Mouse (Mus musculus): ENCODE measurements around the gene Arpin. TPM values are rescaled to one million over a fixed set of nuclear protein-coding genes. Genes with fewer than 3 reads are reported as not detected.
A peak's percentile ranks its signal among the peaks of the same experiment; 100 is the strongest.

The Arpin gene
- polyA plus RNA-seq, 1 experiment from 2014 or later, result 29.4 TPM

GRCm38 (mm10) chr7:79892576-79893428 is 42.4 kb downstream of the Arpin start:
- WGBS, result 60% methylated on average over 6 of the region's 6 CpGs

GRCm38 (mm10) chr7:79890436-79891221 is 44.5 kb downstream of the Arpin start:
- no peak for ATAC-seq (ENCODE audit: insufficient number of reproducible peaks, insufficient read depth, low FRiP score, low read depth)
- Histone ChIP-seq H3K27me3 (ENCODE audit: control insufficient read depth, insufficient read depth, low read length) (no peaks in the 10 kb centered on the region), H3K4me1 (ENCODE audit: control insufficient read depth in 2 of 2, insufficient read depth in 2 of 2, low read length in 2 of 2) (peaks cover 14 to 27% of the 10 kb centered on the region in 2 experiments), H3K9me3 (ENCODE audit: control insufficient read depth, low read length) (no peaks in the 10 kb centered on the region), H3K4me2 (ENCODE audit: low read length) (no peak overlapping the region), H3K36me3 (ENCODE audit: control insufficient read depth, insufficient read depth, low read length) (peaks cover 19% of the 10 kb centered on the region), H3K4me3 (ENCODE audit: control insufficient read depth in 1 of 2, insufficient read depth in 1 of 2, low read depth in 1 of 2, low read length in 2 of 2) (no peak overlapping the region), H3K9ac (ENCODE audit: low read length) (no peak overlapping the region), H3K27ac (replicated peaks in 1 of 2; ENCODE audit: control insufficient read depth in 1 of 2, insufficient read depth in 1 of 2, low read depth in 2 of 2, low read length in 2 of 2) (0 out of 4 replicates have a peak overlapping the region, but pooled peaks of 1 of the 2 experiments have one; percentile 14)
- 73% methylated on average over 15 of the region's 15 CpGs for WGBS

More at GRCm38 (mm10) chr7:79892576-79893428, 42.4 kb downstream of the Arpin start:
- Histone ChIP-seq H3K4me1 (ENCODE audit: control insufficient read depth in 2 of 2, insufficient read depth in 2 of 2, low read length in 2 of 2) (peaks cover 11 to 27% of the 10 kb centered on the region in 2 experiments), H3K4me3 (ENCODE audit: control insufficient read depth in 1 of 2, insufficient read depth in 1 of 2, low read depth in 1 of 2, low read length in 2 of 2) (no peak overlapping the region), H3K27me3 (ENCODE audit: control insufficient read depth, insufficient read depth, low read length) (no peaks in the 10 kb centered on the region), H3K4me2 (ENCODE audit: low read length) (no peak overlapping the region), H3K9me3 (ENCODE audit: control insufficient read depth, low read length) (no peaks in the 10 kb centered on the region), H3K27ac (replicated peaks in 1 of 2; ENCODE audit: control insufficient read depth in 1 of 2, insufficient read depth in 1 of 2, low read depth in 2 of 2, low read length in 2 of 2) (no peak overlapping the region), H3K9ac (ENCODE audit: low read length) (no peak overlapping the region; the same call in 1 of the 2 replicates), H3K36me3 (ENCODE audit: control insufficient read depth, insufficient read depth, low read length) (peaks cover 24% of the 10 kb centered on the region)
- no peak for ATAC-seq (ENCODE audit: insufficient number of reproducible peaks, insufficient read depth, low FRiP score, low read depth)

GRCm38 (mm10) chr7:79888603-79889002 is 46.6 kb downstream of the Arpin start:
- H3K4me2 ChIP-seq (ENCODE audit: low read length), result no peak overlapping the region
- no peaks in the 10 kb centered on the region for H3K27me3 ChIP-seq (ENCODE audit: control insufficient read depth, insufficient read depth, low read length)
- WGBS, result 80% methylated on average over 9 of the region's 9 CpGs
- no peaks in the 10 kb centered on the region for H3K9me3 ChIP-seq (ENCODE audit: control insufficient read depth, low read length)
- H3K9ac ChIP-seq (ENCODE audit: low read length), result no peak overlapping the region
- peaks cover 19% of the 10 kb centered on the region for H3K36me3 ChIP-seq (ENCODE audit: control insufficient read depth, insufficient read depth, low read length)
- H3K27ac ChIP-seq (replicated peaks in 1 of 2; ENCODE audit: control insufficient read depth in 1 of 2, insufficient read depth in 1 of 2, low read depth in 2 of 2, low read length in 2 of 2), result no peak overlapping the region
- peaks cover 14 to 27% of the 10 kb centered on the region in 2 experiments for H3K4me1 ChIP-seq (ENCODE audit: control insufficient read depth in 2 of 2, insufficient read depth in 2 of 2, low read length in 2 of 2)
- no peak overlapping the region for H3K4me3 ChIP-seq (ENCODE audit: control insufficient read depth in 1 of 2, insufficient read depth in 1 of 2, low read depth in 1 of 2, low read length in 2 of 2)
- no peak for ATAC-seq (ENCODE audit: insufficient number of reproducible peaks, insufficient read depth, low FRiP score, low read depth)

- H3K4me1 ChIP-seq (ENCODE audit: control insufficient read depth in 2 of 2, insufficient read depth in 2 of 2, low read length in 2 of 2), result peaks cover 0 to 3% of the 10 kb centered on the region in 2 experiments; a peak in 2 of 4 replicates
- no peak for ATAC-seq (ENCODE audit: insufficient number of reproducible peaks, insufficient read depth, low FRiP score, low read depth)
- H3K4me2 ChIP-seq (ENCODE audit: low read length), result no peak overlapping the region
- H3K27ac ChIP-seq (replicated peaks in 1 of 2; ENCODE audit: control insufficient read depth in 1 of 2, insufficient read depth in 1 of 2, low read depth in 2 of 2, low read length in 2 of 2), result no peak overlapping the region
- no peak overlapping the region for H3K4me3 ChIP-seq (ENCODE audit: control insufficient read depth in 1 of 2, insufficient read depth in 1 of 2, low read depth in 1 of 2, low read length in 2 of 2)
- 87% methylated on average over 7 of the region's 7 CpGs for WGBS
- no peaks in the 10 kb centered on the region for H3K27me3 ChIP-seq (ENCODE audit: control insufficient read depth, insufficient read depth, low read length)
- H3K9me3 ChIP-seq (ENCODE audit: control insufficient read depth, low read length), result no peaks in the 10 kb centered on the region
- H3K36me3 ChIP-seq (ENCODE audit: control insufficient read depth, insufficient read depth, low read length), result peaks cover 27% of the 10 kb centered on the region
- no peak overlapping the region for H3K9ac ChIP-seq (ENCODE audit: low read length)
Measured at GRCm38 (mm10) chr7:79883613-79884334, 51.4 kb downstream of the Arpin start.

- Histone ChIP-seq H3K27me3 (ENCODE audit: control insufficient read depth, insufficient read depth, low read length) (no peaks in the 10 kb centered on the region), H3K4me3 (ENCODE audit: control insufficient read depth in 1 of 2, insufficient read depth in 1 of 2, low read depth in 1 of 2, low read length in 2 of 2) (no peak overlapping the region), H3K9ac (ENCODE audit: low read length) (no peak overlapping the region), H3K27ac (replicated peaks in 1 of 2; ENCODE audit: control insufficient read depth in 1 of 2, insufficient read depth in 1 of 2, low read depth in 2 of 2, low read length in 2 of 2) (no peak overlapping the region), H3K4me2 (ENCODE audit: low read length) (no peak overlapping the region), H3K36me3 (ENCODE audit: control insufficient read depth, insufficient read depth, low read length) (peaks cover 23% of the 10 kb centered on the region), H3K9me3 (ENCODE audit: control insufficient read depth, low read length) (no peaks in the 10 kb centered on the region), H3K4me1 (ENCODE audit: control insufficient read depth in 2 of 2, insufficient read depth in 2 of 2, low read length in 2 of 2) (peaks cover 0 to 3% of the 10 kb centered on the region in 2 experiments; a peak in 2 of 4 replicates)
- no peak for ATAC-seq (ENCODE audit: insufficient number of reproducible peaks, insufficient read depth, low FRiP score, low read depth)
- 92% methylated on average over 6 of the region's 6 CpGs for WGBS
Measured at GRCm38 (mm10) chr7:79881901-79882300, 53.3 kb downstream of the Arpin start.

- ATAC-seq (ENCODE audit: insufficient number of reproducible peaks, insufficient read depth, low FRiP score, low read depth), result no peak
- WGBS, result 27% methylated on average over 3 of the region's 3 CpGs
- Histone ChIP-seq H3K27ac (replicated peaks in 1 of 2; ENCODE audit: control insufficient read depth in 1 of 2, insufficient read depth in 1 of 2, low read depth in 2 of 2, low read length in 2 of 2) (no peak overlapping the region), H3K9ac (ENCODE audit: low read length) (no peak overlapping the region), H3K27me3 (ENCODE audit: control insufficient read depth, insufficient read depth, low read length) (no peaks in the 10 kb centered on the region), H3K4me2 (ENCODE audit: low read length) (no peak overlapping the region), H3K36me3 (ENCODE audit: control insufficient read depth, insufficient read depth, low read length) (peaks cover 23% of the 10 kb centered on the region), H3K4me1 (ENCODE audit: control insufficient read depth in 2 of 2, insufficient read depth in 2 of 2, low read length in 2 of 2) (no peaks in the 10 kb centered on the region), H3K9me3 (ENCODE audit: control insufficient read depth, low read length) (no peaks in the 10 kb centered on the region), H3K4me3 (ENCODE audit: control insufficient read depth in 1 of 2, insufficient read depth in 1 of 2, low read depth in 1 of 2, low read length in 2 of 2) (no peak overlapping the region)
Measured at GRCm38 (mm10) chr7:79880998-79881397, 54.2 kb downstream of the Arpin start.

- Histone ChIP-seq H3K4me3 (ENCODE audit: control insufficient read depth in 1 of 2, insufficient read depth in 1 of 2, low read depth in 1 of 2, low read length in 2 of 2) (no peak overlapping the region), H3K4me1 (ENCODE audit: control insufficient read depth in 2 of 2, insufficient read depth in 2 of 2, low read length in 2 of 2) (no peaks in the 10 kb centered on the region), H3K9ac (ENCODE audit: low read length) (no peak overlapping the region), H3K9me3 (ENCODE audit: control insufficient read depth, low read length) (no peaks in the 10 kb centered on the region), H3K27me3 (ENCODE audit: control insufficient read depth, insufficient read depth, low read length) (no peaks in the 10 kb centered on the region), H3K4me2 (ENCODE audit: low read length) (no peak overlapping the region), H3K36me3 (ENCODE audit: control insufficient read depth, insufficient read depth, low read length) (peaks cover 17% of the 10 kb centered on the region), H3K27ac (replicated peaks in 1 of 2; ENCODE audit: control insufficient read depth in 1 of 2, insufficient read depth in 1 of 2, low read depth in 2 of 2, low read length in 2 of 2) (no peak overlapping the region)
- WGBS, result 80% methylated on average over 6 of the region's 6 CpGs
- ATAC-seq (ENCODE audit: insufficient number of reproducible peaks, insufficient read depth, low FRiP score, low read depth), result no peak
Measured at GRCm38 (mm10) chr7:79880033-79880432, 55.1 kb downstream of the Arpin start.

Measured in heart, embryonic 14.5 days (tissue).